Mouse (Mus musculus) midbrain, embryonic 15.5 days (tissue): ENCODE data around the gene Ubr1. TPM values are rescaled to one million over a fixed set of nuclear protein-coding genes. Genes with fewer than 3 reads are reported as not detected.
"Not testable (repeated sequence)": the region's sequence is repeated elsewhere in the genome, so short reads cannot be mapped to it uniquely, and the experiment has no call there.

Experiments
- ATAC-seq: fragments of 200-750 bp; cut with Nextera tagmentation; replicated peaks from 2 replicates; pipeline ENCODE4 v1.8.0; 2017; ENCODE audit warnings: moderate TSS enrichment
- H3K27ac ChIP-seq: fragments of 300-500 bp; sonication (generic); 2 replicates; pipeline ENCODE4 v1.5.1; 2015; ENCODE audit warnings: mild to moderate bottlenecking, inconsistent platforms
- H3K27me3 ChIP-seq: fragments of 300-500 bp; sonication (generic); replicated peaks from 2 replicates; pipeline ENCODE4 v1.6.1; 2015; ENCODE audit warnings: inconsistent platforms
- H3K36me3 ChIP-seq: fragments of 300-500 bp; sonication (generic); replicated peaks from 2 replicates; pipeline ENCODE4 v1.6.1; 2015; ENCODE audit warnings: inconsistent platforms
- H3K4me1 ChIP-seq: fragments of 300-500 bp; sonication (generic); 2 replicates; pipeline ENCODE4 v1.6.1; 2015; ENCODE audit warnings: inconsistent platforms
- H3K4me2 ChIP-seq: fragments of 300-500 bp; sonication (generic); 2 replicates; pipeline ENCODE4 v1.6.1; 2015; ENCODE audit warnings: inconsistent platforms, mild to moderate bottlenecking, moderate library complexity
- H3K4me3 ChIP-seq: fragments of 300-500 bp; sonication (generic); 2 replicates; pipeline ENCODE4 v1.5.1; 2015; ENCODE audit warnings: mild to moderate bottlenecking, inconsistent platforms
- H3K9ac ChIP-seq: fragments of 300-500 bp; sonication (generic); 2 replicates; pipeline ENCODE4 v1.6.1; 2015; ENCODE audit warnings: mild to moderate bottlenecking, inconsistent platforms
- H3K9me3 ChIP-seq: fragments of 300-500 bp; sonication (generic); 2 replicates; pipeline ENCODE4 v1.6.1; 2016; ENCODE audit warnings: inconsistent platforms
- WGBS: fragments of 180-500 bp; shearing (Covaris S2); methylation state at CpG from one replicate; pipeline ENCODE4 v1.1.7; 2015; ENCODE audit warnings: mixed read lengths; 5-methylcytosine and 5-hydroxymethylcytosine counted together
- polyA plus RNA-seq: library from polyadenylated mRNA; unstranded; fragments of >200 nt; fragmentation: Nextera tagmentation; extraction: Ambion mirVana; gene quantifications from 2 replicates; pipeline ENCODE4 v1.2.1, GENCODE M21; 2015

Ubr1 gene
- polyA plus RNA-seq, 1 experiment from 2014 or later, result 38.5 TPM

DNA sequence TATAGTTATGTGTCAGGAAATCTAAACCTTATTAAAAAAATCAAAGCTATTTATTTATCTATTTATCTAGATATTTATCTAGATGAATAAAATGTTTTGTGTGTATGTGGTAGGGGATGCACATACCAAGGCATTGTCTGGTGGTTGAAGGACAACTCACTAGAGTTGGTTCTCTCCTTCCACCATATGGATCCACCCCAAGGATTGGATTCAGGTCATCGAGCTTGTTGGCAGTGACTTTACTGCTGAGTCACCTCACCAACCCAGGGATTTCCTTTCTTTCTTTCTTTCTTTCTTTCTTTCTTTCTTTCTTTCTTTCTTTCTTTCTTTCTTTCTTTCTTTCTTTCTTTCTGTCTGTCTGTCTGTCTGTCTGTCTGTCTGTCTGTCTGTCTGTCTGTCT lies 26.1 kb upstream of the Ubr1 start:
- not testable (repeated sequence) for H3K36me3 ChIP-seq, H3K27me3 ChIP-seq, H3K4me3 ChIP-seq, ATAC-seq, H3K9ac ChIP-seq, H3K4me1 ChIP-seq, H3K4me2 ChIP-seq, H3K27ac ChIP-seq, H3K9me3 ChIP-seq
- WGBS, result 71% methylated on average over 1 of the region's 1 CpGs

DNA sequence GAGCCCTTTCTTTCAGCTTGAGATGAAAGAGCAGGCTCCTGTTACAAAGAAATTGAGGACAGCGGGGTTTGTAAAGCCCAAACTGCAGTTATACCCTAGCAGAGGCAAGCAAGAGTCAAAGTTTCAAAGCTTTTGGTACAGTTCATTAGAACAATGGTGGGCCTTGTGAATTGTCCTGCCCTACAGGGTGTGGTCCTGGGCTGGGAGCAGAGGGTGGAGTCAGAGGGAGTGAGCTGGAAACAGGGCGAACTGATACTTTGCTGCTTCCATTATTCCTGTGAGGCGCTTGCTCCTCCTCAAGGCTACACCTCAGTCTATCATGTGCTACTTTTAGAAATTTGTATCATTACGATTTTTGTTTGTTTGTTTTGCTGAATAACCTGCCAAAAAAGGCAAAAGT lies 20.7 kb upstream of the Ubr1 start:
- Histone ChIP-seq H3K36me3 (0 out of 2 replicates have a peak, but pooled peaks cover 6% of the 10 kb centered on the region), H3K4me1 (no peaks in the 10 kb centered on the region), H3K27me3 (no peaks in the 10 kb centered on the region), H3K9ac (no peak overlapping the region), H3K4me3 (no peak overlapping the region), H3K4me2 (no peak overlapping the region), H3K27ac (no peak overlapping the region), H3K9me3 (no peaks in the 10 kb centered on the region)
- no peak for ATAC-seq
- WGBS, result 75% methylated on average over 4 of the region's 4 CpGs

DNA sequence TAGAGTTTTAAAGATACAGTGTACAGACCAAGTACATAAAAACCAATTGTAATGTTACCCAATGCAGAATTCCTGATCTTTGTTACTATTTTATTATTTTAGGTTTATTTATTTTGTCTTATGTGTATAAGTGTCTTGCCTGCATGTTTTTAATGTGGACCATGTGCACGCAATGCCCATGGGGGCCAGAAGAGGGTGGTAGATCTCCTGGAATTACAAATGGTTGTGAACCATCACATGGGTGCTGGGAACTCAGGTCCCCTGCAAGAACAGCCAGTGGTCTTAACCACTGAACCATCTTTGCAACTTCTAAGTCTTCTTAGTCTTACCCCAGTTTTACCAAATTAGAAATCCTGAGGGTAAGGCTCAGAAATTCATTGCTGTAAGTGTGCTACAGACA lies 14.7 kb upstream of the Ubr1 start:
- Histone ChIP-seq H3K4me3 (no peak overlapping the region), H3K27ac (no peak overlapping the region), H3K9me3 (no peaks in the 10 kb centered on the region), H3K27me3 (no peaks in the 10 kb centered on the region), H3K36me3 (0 out of 2 replicates have a peak, but pooled peaks cover 6% of the 10 kb centered on the region), H3K9ac (no peak overlapping the region), H3K4me2 (no peak overlapping the region), H3K4me1 (no peaks in the 10 kb centered on the region)
- WGBS, result 94% methylated on average over 1 of the region's 1 CpGs
- ATAC-seq, result no peak

DNA sequence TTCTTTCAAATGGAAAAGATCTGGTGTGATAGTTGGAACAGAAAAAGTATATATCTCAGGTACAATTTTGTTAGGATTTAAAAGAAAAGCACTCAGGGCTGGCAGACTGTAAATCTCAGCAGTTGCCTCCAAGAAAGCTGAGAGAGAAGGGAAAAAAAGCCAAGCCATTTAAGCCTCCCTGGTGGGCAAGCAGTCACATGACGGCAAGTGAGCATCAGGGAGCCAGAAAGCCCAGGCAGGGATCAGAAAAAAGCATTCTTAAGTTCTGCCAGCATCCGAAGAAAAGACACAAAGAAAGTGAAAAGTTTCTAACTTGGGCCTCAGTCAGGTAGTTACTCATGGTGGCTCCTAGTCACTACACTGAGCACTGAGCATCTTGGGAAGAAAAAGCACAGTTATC lies 13.1 kb upstream of the Ubr1 start:
- Histone ChIP-seq H3K4me2 (no peak overlapping the region), H3K27ac (no peak overlapping the region), H3K9ac (no peak overlapping the region), H3K4me1 (no peaks in the 10 kb centered on the region), H3K4me3 (no peak overlapping the region), H3K27me3 (no peaks in the 10 kb centered on the region), H3K9me3 (no peaks in the 10 kb centered on the region), H3K36me3 (0 out of 2 replicates have a peak, but pooled peaks cover 6% of the 10 kb centered on the region)
- 7% methylated on average over 2 of the region's 2 CpGs for WGBS
- no peak for ATAC-seq

DNA sequence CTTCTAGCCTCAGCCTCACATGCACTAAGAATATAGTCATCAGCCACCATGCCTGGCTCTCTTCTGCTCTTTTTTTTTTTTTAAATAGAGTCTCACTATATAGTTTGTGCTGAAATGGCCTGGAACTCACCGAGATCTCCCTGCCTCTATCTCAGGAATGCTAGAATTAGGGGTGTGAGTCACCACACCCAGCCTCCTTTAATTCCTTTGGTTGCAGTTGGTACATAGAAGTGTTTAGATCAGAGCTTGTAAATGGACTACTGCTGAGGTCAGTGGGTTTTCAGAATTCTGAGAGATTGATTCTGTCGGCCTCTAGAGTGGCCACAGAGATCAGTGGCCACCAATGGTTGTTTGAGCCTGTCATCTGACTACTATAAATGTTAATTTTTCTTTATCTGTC lies 10.3 kb upstream of the Ubr1 start:
- Histone ChIP-seq H3K27ac (no peak overlapping the region), H3K9ac (no peak overlapping the region), H3K9me3 (no peaks in the 10 kb centered on the region), H3K4me3 (no peak overlapping the region), H3K36me3 (no peaks in the 10 kb centered on the region), H3K4me2 (no peak overlapping the region), H3K4me1 (peaks cover 12% of the 10 kb centered on the region), H3K27me3 (no peaks in the 10 kb centered on the region)
- 73% methylated on average over 2 of the region's 2 CpGs for WGBS
- ATAC-seq, result no peak

DNA sequence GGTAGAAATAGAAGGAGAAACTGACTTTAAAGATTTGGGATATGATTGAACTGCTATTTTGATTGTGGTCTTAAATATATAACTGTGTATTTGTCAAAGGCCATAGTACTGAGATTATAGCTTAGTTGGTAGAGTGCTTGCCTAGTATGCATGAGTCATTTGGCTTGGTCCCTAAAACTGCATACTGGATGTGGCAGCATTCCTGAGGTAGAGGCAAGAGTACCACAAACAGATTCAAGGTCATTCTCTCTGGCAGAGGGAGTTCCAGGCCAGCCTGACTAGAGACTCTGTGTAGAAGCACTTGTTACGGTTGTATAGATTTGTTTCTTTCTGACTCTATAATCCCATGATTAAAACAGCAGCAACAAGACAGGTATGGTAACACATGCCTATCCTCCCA lies 9.3 kb upstream of the Ubr1 start:
- WGBS, result 75% methylated on average over 1 of the region's 1 CpGs
- no peak for ATAC-seq

DNA sequence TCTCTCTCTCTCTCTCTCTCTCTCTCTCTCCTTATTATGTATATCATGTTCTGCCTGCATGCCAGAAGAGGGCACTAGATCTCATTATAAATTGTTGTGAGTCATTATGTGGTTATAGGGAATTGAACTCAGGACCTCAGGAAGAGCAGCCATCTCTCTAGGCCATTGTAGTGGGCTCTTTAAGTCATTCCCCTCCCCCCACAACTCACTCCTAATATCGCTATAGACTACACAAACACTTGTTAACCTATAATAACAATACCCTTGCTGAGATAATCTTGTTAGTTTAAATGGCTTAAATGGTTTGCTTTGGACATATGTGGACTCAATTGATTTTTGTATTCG lies 8.2 kb upstream of the Ubr1 start:
- Histone ChIP-seq H3K9me3 (no peaks in the 10 kb centered on the region), H3K4me1 (peaks cover 12% of the 10 kb centered on the region), H3K9ac (no peak overlapping the region), H3K4me2 (no peak overlapping the region), H3K36me3 (no peaks in the 10 kb centered on the region), H3K27ac (no peak overlapping the region), H3K27me3 (no peaks in the 10 kb centered on the region), H3K4me3 (no peak overlapping the region)
- WGBS, result 46% methylated on average over 2 of the region's 2 CpGs
- ATAC-seq, result no peak

More for the DNA sequence above, 9.3 kb upstream of the Ubr1 start:
- no peak overlapping the region for H3K27ac ChIP-seq
- H3K4me2 ChIP-seq, result no peak overlapping the region
- H3K9me3 ChIP-seq, result no peaks in the 10 kb centered on the region
- H3K36me3 ChIP-seq, result no peaks in the 10 kb centered on the region
- H3K9ac ChIP-seq, result no peak overlapping the region
- H3K27me3 ChIP-seq, result no peaks in the 10 kb centered on the region
- no peak overlapping the region for H3K4me3 ChIP-seq
- peaks cover 12% of the 10 kb centered on the region for H3K4me1 ChIP-seq

DNA sequence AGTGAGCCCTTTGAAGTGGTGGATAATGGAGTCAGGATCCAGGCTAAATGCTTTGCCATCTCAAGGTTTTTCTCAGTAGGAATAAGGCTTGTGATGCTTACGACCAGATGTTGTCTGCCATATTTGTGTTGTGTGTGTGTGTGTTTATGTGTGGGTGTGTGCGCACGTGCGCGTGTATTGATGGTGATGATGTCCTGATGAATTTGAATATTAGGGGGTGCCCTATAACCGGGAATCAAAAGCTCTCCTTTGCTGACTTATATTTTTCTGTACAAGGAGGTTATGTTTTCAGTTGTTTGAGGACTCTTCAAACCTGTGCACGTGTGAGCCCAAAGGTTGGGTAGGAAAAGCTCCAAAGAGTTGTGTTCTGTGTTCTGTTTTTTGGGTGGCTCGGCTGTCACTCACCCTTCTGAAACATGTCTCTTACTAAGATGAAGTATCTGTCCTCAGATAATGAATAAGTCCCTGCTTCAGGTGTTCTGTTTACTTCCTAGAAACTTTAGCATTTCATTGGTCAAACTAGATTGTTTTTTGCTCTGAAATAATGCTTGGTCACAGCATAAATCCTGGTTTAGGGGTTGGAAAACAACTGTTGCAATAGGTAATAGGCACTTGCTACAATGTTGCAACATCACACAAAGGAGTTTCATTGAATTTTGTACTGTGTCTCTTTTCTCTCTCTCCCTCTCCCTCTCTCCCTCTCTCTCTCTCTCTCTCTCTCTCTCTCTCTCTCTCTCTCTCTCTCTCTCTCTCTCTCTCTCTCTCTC lies 7.6 kb upstream of the Ubr1 start:
- Histone ChIP-seq H3K9me3 (no peaks in the 10 kb centered on the region), H3K36me3 (no peaks in the 10 kb centered on the region), H3K9ac (peak overlapping the region; percentile 81), H3K4me2 (peak overlapping the region; percentile 95), H3K4me1 (peaks cover 12% of the 10 kb centered on the region), H3K4me3 (peak overlapping the region; percentile 89), H3K27ac (peak overlapping the region; percentile 92), H3K27me3 (no peaks in the 10 kb centered on the region)
- ATAC-seq, result no peak
- 80% methylated on average over 8 of the region's 8 CpGs for WGBS

DNA sequence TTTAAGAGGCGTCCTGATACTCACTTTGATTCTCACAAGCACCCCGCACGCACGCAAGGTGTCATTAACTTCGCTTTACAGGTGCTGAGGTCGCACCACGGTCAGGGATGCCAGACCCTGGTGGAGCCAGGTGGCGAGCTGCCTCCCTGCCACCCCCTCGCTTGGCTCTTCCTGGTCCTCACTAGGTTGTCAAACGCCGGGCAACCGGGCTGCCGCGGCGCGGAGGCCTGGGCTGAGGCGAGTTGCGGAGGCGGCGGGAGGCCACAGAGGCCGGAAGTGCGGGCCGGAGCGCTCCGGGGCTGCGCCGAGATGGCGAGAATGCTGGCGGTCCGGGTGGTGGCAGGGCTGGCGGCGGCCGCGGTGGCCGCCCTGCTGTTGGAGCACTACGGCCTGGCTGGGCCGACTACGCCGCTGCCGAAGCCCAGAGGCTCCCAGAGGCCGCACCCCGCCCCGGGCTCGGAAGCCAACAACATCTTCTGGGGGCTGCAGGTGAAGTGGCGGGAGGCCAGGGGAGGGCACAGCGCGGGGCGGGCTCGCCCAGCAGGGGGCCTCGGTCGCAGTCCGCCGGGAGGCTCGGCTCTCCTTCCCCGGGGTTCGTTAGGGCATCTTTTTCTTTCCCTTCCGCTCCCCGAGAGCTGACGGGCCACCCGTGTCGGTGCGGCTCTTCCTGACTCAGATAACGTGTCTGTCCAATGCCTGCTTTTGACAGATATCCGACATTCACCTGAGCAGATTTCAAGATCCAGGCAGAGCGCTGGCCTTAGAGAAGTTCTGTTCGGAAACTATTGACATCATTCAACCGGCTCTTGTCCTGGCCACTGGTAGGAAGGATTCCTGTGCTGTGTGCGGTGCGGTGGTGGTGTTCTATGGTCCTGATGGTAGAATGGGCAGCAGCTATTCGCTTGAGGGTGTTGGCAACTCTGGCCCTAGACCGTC lies 6.7 kb upstream of the Ubr1 start, which contains the start of gene Tmem62:
Gene Tmem62, plus strand, starts transcription at position 28 of the 936 bp plus-strand sequence.
- Histone ChIP-seq H3K36me3 (no peaks in the 10 kb centered on the region), H3K9me3 (no peaks in the 10 kb centered on the region), H3K4me1 (peaks cover 12% of the 10 kb centered on the region), H3K27ac (peak within 1 kb of the TSS; percentile 92), H3K4me2 (peak within 1 kb of the TSS; percentile 95), H3K27me3 (0 out of 2 replicates have a peak, but pooled peaks cover 3% of the 10 kb centered on the region), H3K4me3 (peak within 1 kb of the TSS; percentile 89), H3K9ac (peak within 1 kb of the TSS; percentile 81)
- 2% methylated on average over 71 of the region's 71 CpGs for WGBS
- ATAC-seq, result peak; percentile 89

DNA sequence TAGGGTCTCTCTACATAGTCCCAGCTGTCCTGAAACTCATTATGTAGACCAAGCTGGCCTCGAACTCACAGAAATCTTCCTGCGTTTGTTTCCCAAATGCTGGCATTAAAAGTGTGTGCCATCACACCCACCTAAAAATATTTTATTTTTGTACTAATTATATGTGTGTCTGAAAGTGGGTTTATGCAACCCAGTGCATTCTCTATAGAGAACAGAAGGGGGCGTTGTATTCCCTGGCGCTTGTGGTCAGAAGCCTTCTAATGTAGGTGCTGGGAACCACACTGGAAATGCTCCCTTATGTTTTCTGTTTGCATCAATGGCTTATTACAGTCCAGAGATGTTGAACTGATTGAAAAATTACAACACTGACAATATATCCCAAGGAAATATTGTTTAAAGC lies 5.8 kb upstream of the Ubr1 start:
- Histone ChIP-seq H3K4me2 (peak overlapping the region; percentile 95; the same call in 1 of the 2 replicates), H3K27me3 (0 out of 2 replicates have a peak, but pooled peaks cover 3% of the 10 kb centered on the region), H3K4me3 (peak overlapping the region; percentile 89; the same call in 1 of the 2 replicates), H3K4me1 (peaks cover 18% of the 10 kb centered on the region), H3K36me3 (no peaks in the 10 kb centered on the region), H3K9ac (no peak overlapping the region), H3K9me3 (no peaks in the 10 kb centered on the region), H3K27ac (no peak overlapping the region)
- ATAC-seq, result no peak
- 49% methylated on average over 4 of the region's 4 CpGs for WGBS

DNA sequence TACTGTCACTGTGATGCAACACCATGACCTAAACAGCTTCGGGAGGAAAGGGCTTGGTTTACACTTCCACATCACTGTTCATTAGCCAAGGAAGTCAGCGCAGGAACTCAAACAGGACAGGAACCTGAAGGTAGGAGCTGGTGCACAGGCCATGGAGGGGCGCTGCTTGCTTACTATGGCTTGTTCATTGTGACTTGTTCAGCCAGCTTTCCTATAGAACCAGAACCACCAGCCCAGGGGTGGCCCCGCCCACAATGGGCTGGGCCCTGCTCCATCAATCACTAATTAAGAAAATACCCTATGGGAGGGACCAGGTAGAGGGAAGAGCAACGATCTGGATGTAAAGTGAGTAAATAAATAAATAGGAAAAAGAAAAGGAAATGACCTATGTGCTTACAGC lies 2.4 kb upstream of the Ubr1 start:
- Histone ChIP-seq H3K9me3 (no peaks in the 10 kb centered on the region), H3K4me3 (no peak overlapping the region)
- WGBS, result 16% methylated on average over 5 of the region's 5 CpGs

DNA sequence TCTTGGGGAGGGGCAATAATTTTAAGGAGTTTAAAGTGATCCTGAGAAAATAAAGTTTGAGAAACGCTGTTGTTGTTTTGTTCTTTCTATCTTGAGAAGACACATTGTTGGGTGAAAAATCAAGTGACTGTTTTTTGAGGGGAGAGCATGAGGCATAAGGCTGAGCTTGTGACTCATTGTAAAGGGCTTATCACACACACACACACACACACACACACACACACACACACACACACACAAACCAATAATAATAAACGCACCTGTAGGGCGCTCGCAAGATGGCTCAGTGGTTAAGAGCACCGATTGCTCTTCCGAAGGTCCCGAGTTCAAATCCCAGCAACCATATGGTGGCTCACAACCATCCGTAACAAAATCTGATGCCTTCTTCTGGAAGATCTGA lies 1.7 kb upstream of the Ubr1 start:
- ATAC-seq, H3K27ac ChIP-seq, H3K27me3 ChIP-seq: not testable (repeated sequence)

More for the DNA sequence above, 2.4 kb upstream of the Ubr1 start:
- no peaks in the 10 kb centered on the region for H3K36me3 ChIP-seq
- H3K4me2 ChIP-seq, result no peak overlapping the region
- no peak overlapping the region for H3K27ac ChIP-seq
- H3K27me3 ChIP-seq, result 0 out of 2 replicates have a peak, but pooled peaks cover 3% of the 10 kb centered on the region
- H3K4me1 ChIP-seq, result peaks cover 32% of the 10 kb centered on the region
- H3K9ac ChIP-seq, result no peak overlapping the region
- no peak for ATAC-seq

More for the DNA sequence above, 1.7 kb upstream of the Ubr1 start:
- H3K36me3 ChIP-seq, H3K9ac ChIP-seq, H3K9me3 ChIP-seq, H3K4me3 ChIP-seq, H3K4me2 ChIP-seq: not testable (repeated sequence)
- 97% methylated on average over 8 of the region's 8 CpGs for WGBS
- H3K4me1 ChIP-seq, result peaks cover 32% of the 10 kb centered on the region
